9 mouse cellular contexts compared by ENCODE assay signal in the genomic region with DNA sequence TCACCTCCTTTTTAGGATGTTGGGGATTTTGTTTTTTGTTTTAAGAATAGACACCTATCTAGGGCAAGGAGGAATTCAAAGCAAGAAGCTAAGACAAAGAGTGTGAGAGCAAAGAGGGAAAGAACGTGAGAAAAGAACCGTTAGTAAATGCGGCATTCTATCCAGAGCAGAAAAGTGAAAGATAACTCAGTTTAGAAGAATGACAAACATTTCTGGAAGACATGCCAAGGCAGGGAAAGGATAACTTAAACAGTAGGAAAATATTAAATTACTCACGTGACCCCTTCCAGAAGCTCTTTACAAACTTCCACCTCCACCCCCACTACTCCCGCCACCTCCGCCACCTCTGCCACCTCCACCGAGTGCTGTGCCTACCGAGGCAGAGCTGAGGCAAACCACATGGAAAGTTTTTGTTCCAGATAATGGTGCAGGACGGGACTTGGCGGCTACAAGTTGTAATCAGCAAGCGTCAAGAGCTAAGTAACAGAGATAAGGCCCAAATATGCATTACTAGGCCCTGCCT. TPM values are rescaled to one million over a fixed set of nuclear protein-coding genes. Genes with fewer than 3 reads are reported as not detected.
A peak's percentile ranks its signal among the peaks of the same experiment; 100 is the strongest.
DNase-seq lines count a peak whose midpoint lies in the region; ATAC-seq and TF ChIP-seq lines count a peak whose summit lies in the region.
"Had no signal": no experiment of that assay in that cellular context is flagged by ENCODE, and none has a peak within 500 bp of the region (broad histone marks: within the 10 kb centered on the region; RNA-seq: fewer than 3 reads in every experiment).

No protein-coding gene starts in this region.

- no peak overlapping the region for H3K4me3 ChIP-seq in forebrain, embryonic 10.5 days
- no peak overlapping the region for H3K4me3 ChIP-seq in forebrain, postnatal 0 days (ENCODE audit: low read depth, low read length)
- H3K4me3 ChIP-seq in heart, embryonic 16.5 days (ENCODE audit: low read length) = peak overlapping the region; percentile 42
- H3K4me3 ChIP-seq in lung, embryonic 16.5 days (ENCODE audit: low read length) = peak overlapping the region; percentile 26
- H3K4me3 ChIP-seq: megakaryocyte, embryonic 14.5 days had no signal

- H3K36me3 ChIP-seq in forebrain, embryonic 10.5 days (replicated peaks) = no peaks in the 10 kb centered on the region
- H3K36me3 ChIP-seq in forebrain, postnatal 0 days (ENCODE audit: insufficient read depth) = no peaks in the 10 kb centered on the region
- no peaks in the 10 kb centered on the region for H3K36me3 ChIP-seq in heart, embryonic 16.5 days (ENCODE audit: control insufficient read depth, insufficient read depth)
- no peaks in the 10 kb centered on the region for H3K36me3 ChIP-seq in lung, embryonic 16.5 days (ENCODE audit: control insufficient read depth, insufficient read depth, low read length)

- H3K4me1 ChIP-seq in forebrain, embryonic 10.5 days = peaks cover 56% of the 10 kb centered on the region
- peaks cover 4% of the 10 kb centered on the region; the same call in 1 of the 2 replicates for H3K4me1 ChIP-seq in forebrain, postnatal 0 days (ENCODE audit: insufficient read depth)
- peaks cover 69% of the 10 kb centered on the region for H3K4me1 ChIP-seq in heart, embryonic 16.5 days (ENCODE audit: control insufficient read depth, insufficient read depth, low read length)
- H3K4me1 ChIP-seq in lung, embryonic 16.5 days (replicated peaks; ENCODE audit: control insufficient read depth, insufficient read depth, low read length) = peaks cover 51% of the 10 kb centered on the region

- no peaks in the 10 kb centered on the region for H3K9me3 ChIP-seq in forebrain, embryonic 10.5 days
- no peaks in the 10 kb centered on the region for H3K9me3 ChIP-seq in forebrain, postnatal 0 days (ENCODE audit: low read length)
- H3K9me3 ChIP-seq in heart, embryonic 16.5 days (replicated peaks; ENCODE audit: control insufficient read depth, low read length) = no peaks in the 10 kb centered on the region
- H3K9me3 ChIP-seq in lung, embryonic 16.5 days (ENCODE audit: control insufficient read depth, low read length) = no peaks in the 10 kb centered on the region
- H3K9me3 ChIP-seq: megakaryocyte, embryonic 14.5 days had no signal

- H3K27me3 ChIP-seq in forebrain, embryonic 10.5 days (ENCODE audit: poor library complexity, severe bottlenecking) = no peaks in the 10 kb centered on the region
- no peaks in the 10 kb centered on the region for H3K27me3 ChIP-seq in forebrain, postnatal 0 days (ENCODE audit: insufficient read depth, low read length)
- no peaks in the 10 kb centered on the region for H3K27me3 ChIP-seq in heart, embryonic 16.5 days (ENCODE audit: control insufficient read depth, insufficient read depth, low read length)
- H3K27me3 ChIP-seq in lung, embryonic 16.5 days (ENCODE audit: control insufficient read depth, insufficient read depth, low read depth, low read length) = no peaks in the 10 kb centered on the region

- TF ChIP-seq CTCF in forebrain, postnatal 0 days (IDR thresholded peaks at IDR 0.05; ENCODE audit: low read depth) = no peak

- H3K4me2 ChIP-seq in forebrain, postnatal 0 days (ENCODE audit: low read depth) = no peak overlapping the region
- H3K4me2 ChIP-seq in heart, embryonic 16.5 days (ENCODE audit: low read depth, low read length) = peak overlapping the region; percentile 65
- H3K4me2 ChIP-seq in lung, embryonic 16.5 days (ENCODE audit: low read depth, low read length) = peak overlapping the region; percentile 46

- WGBS in forebrain, embryonic 10.5 days = 85% methylated on average over 11 of the region's 11 CpGs
- 67% methylated on average over 11 of the region's 11 CpGs for WGBS in forebrain, postnatal 0 days
- 13% methylated on average over 11 of the region's 11 CpGs for WGBS in heart, embryonic 16.5 days
- 15% methylated on average over 11 of the region's 11 CpGs for WGBS in lung, embryonic 16.5 days

- no peak overlapping the region for H3K9ac ChIP-seq in forebrain, postnatal 0 days
- peak overlapping the region; percentile 47 for H3K9ac ChIP-seq in heart, embryonic 16.5 days (ENCODE audit: low read length)
- H3K9ac ChIP-seq in lung, embryonic 16.5 days (ENCODE audit: low read length) = peak overlapping the region; percentile 16; the same call in 1 of the 2 replicates

- H3K27ac ChIP-seq in forebrain, embryonic 10.5 days = peak overlapping the region; percentile 56; the same call in 1 of the 2 replicates
- no peak overlapping the region for H3K27ac ChIP-seq in forebrain, postnatal 0 days (ENCODE audit: low read depth, low read length)
- H3K27ac ChIP-seq in heart, embryonic 16.5 days (ENCODE audit: low read length) = peak overlapping the region; percentile 86
- peak overlapping the region; percentile 43 for H3K27ac ChIP-seq in lung, embryonic 16.5 days (ENCODE audit: low read length)

- no peak for DNase-seq in forebrain, embryonic 10.5 days (ENCODE audit: extremely low spot score, low spot score)
- DNase-seq in forebrain, postnatal 0 days = no peak
- DNase-seq in c-Kit-positive CD71-negative TER-119-negative erythroid progenitor cells, embryonic 14.5 days (ENCODE audit: low read depth) = peak; percentile 20
- DNase-seq in right cerebral cortex, adult 18-20 months = no peak
- DNase-seq in layer of hippocampus, postnatal 14 days (ENCODE audit: low spot score in 2 of 2) = no peak
- no peak for DNase-seq in cerebellum, postnatal 25 days

- no peak for ATAC-seq in forebrain, postnatal 0 days
- peak; percentile 74 for ATAC-seq in heart, embryonic 16.5 days (replicated peaks; ENCODE audit: extremely low read depth, insufficient read depth, low FRiP score)
- ATAC-seq in lung, embryonic 16.5 days (ENCODE audit: low read depth) = peak; percentile 65

RNA-seq across cellular contexts. Expression of a gene that starts 11.5 kb away (rescaled TPM):
- polyA plus RNA-seq in forebrain, embryonic 10.5 days (2016; fragmentation: Nextera tagmentation; extraction: Ambion mirVana) = 10.1 and 11.4 TPM in 2 replicates
- total RNA-seq in forebrain, postnatal 0 days (2014; rRNA removed) = 10.7 and 15.7 TPM in 2 replicates
- polyA plus RNA-seq in forebrain, postnatal 0 days (2015; fragmentation: Nextera tagmentation; extraction: Ambion mirVana) = 7.5 and 9.8 TPM in 2 replicates
- polyA plus RNA-seq in heart, embryonic 16.5 days (2015; fragmentation: Nextera tagmentation; extraction: Ambion mirVana) = 30.4 and 32.3 TPM in 2 replicates
- polyA plus RNA-seq in lung, embryonic 16.5 days (2015; fragmentation: Nextera tagmentation; extraction: Ambion mirVana) = 21.5 and 22.4 TPM in 2 replicates
- 10 to 100 TPM; 19.2 to 21.1 TPM for total RNA-seq in layer of hippocampus, postnatal 14 days (2021)

Comparison
In these comparisons a context has a peak if more than half of its experiments do, and no peak if none do; other contexts are left out.
1. H3K4me3 ChIP-seq: peak in heart, embryonic 16.5 days (single experiment) and lung, embryonic 16.5 days (single experiment); none in forebrain, embryonic 10.5 days (single experiment) and forebrain, postnatal 0 days (single experiment).